Mouse (Mus musculus): ENCODE measurements around the gene Gal3st3.

The Gal3st3 gene

DNA sequence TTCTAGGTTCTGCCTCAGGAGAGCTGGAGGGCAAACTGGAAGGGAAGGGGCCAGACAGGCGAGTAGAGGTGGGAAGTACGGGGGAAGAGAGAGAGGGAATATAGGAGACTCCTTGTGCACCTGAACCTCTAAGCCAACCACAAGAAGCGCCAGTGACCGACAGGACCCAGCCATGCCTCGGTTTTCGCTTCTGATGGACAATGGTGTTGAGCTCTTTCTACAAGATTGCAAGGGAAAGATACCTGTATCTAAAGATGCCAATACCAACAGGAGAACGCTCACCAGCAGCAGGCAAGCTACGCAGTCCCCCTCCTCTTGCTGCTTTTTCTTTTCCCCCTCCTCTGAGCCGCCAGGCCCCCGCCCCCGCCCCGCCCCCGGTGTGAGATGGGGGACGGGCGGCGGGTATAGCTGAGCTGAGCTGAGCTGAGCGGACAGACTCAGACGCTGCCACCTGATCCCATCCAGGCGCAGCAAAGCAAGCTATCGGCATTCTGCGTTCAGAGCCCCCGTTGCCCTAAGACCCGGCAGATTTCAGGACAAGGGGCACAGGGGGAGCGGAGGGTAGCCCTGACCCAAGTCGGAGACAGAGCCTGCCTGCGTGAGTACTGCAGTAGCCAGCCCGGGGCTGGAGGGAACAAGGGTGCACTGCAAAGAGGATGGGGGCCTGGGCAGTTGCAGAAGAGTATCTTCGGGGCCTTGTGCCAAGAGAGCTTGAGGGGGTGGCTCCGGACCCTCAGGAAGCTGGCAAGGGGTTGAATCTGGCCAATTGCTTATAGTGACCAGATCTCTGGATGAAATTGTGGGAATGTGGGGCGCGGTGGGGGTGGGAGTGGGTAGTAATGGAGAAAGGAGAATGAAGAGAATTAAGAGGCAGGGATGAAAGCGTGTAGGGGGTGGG lies at the start of gene Gal3st3:
Gene Gal3st3, plus strand, starts transcription at position 429 of the 898 bp plus-strand sequence.
- peak; percentile 45 for DNase-seq

DNA sequence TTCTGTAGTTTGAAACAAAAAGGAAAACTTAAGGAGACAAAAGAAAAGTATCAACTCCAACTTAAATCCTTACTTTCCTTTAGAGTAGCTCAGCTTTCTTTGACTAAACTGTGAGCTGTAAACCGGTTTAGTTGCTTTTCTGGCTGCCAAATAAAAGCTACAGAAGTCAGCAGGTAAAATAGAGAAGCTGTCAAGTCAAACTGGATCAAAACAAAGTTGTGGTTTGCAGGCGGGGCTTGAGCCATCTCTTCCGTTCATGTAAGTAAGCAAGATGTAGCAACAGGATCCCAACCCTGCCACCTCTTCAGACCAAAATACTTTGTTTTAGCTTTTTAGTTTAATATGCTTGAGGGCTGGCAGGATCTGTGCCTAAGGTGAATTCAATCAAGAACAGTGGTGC lies 41.0 kb upstream of the Gal3st3 start:
- DNase-seq: no peak

DNA sequence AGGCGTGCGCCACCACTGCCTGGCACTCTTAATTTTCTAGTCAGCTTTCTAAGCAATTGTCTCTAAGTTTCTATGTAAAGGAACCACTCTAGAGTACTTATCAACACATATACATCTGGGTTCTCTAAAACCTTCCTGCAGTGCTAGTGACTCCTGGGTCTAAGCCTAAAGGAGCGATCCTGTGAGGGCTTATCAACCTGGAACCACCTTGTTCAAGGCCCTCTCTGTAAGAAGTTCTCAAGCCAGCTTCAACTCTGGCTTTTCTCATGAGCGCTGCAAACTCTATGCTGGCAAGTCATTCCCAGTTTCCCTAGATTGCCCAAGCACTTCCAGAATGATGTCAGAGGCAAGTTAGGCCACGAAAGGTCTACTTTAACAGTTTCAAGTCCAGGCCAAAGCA lies 31.1 kb upstream of the Gal3st3 start:
- DNase-seq: no peak

- DNase-seq: no peak
Measured at GRCm38 (mm10) chr19:5268017-5268416, 30.1 kb upstream of the Gal3st3 start.

DNA sequence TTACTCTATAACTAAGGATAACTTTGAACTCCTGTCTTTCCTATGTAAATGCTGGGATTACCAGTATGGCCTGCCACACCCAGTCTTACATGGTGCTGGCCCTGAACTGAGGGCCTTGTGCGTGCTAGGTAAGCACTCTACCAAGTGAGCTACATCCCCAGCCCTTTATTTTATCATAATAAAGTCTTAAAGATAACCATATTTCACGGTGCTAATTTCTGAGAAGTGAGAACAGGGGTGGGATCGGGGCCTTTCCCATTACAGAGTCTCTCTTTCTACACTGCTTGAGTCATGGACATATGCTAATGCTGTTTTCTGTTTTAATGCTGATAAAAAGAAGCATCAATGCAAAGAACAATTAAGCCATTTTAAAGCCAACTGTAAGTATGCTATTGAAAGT lies 29.3 kb upstream of the Gal3st3 start:
- no peak for DNase-seq

GRCm38 (mm10) chr19:5269392-5269791 lies 28.7 kb upstream of the Gal3st3 start:
- no peak for DNase-seq

DNA sequence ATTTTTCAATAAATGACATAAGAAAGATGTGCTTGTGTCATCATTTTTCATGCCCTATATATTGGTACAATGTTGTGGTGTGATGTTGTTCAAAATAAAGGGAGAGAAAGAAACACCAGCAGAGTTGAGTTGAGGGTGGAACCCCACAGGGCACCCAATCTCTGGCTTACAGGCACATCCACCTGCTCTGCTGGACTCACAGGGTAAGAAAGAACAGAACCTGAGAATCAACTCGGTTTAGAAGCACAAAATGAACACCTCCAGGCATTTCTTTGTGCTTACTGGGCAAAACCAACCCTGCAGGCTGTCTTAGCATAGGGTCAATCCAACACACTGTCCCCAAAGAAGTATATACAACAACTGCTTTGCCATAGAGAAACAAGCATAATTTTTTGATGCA lies 26.7 kb upstream of the Gal3st3 start:
- no peak for DNase-seq

- peak; percentile 31 for DNase-seq
Measured at GRCm38 (mm10) chr19:5272326-5272795, 25.8 kb upstream of the Gal3st3 start.

GRCm38 (mm10) chr19:5272801-5273733 lies 25.1 kb upstream of the Gal3st3 start, which contains the start of gene Pacs1:
TSS of gene Pacs1 (minus strand) at chr19:5273119.
- peak; percentile 86 for DNase-seq

- DNase-seq: no peak
Measured at GRCm38 (mm10) chr19:5273916-5274315, 24.2 kb upstream of the Gal3st3 start.

- DNase-seq: no peak
Measured at GRCm38 (mm10) chr19:5274641-5275040, 23.5 kb upstream of the Gal3st3 start.

GRCm38 (mm10) chr19:5275736-5276135 lies 22.4 kb upstream of the Gal3st3 start:
- no peak for DNase-seq

GRCm38 (mm10) chr19:5276531-5276930 lies 21.6 kb upstream of the Gal3st3 start:
- no peak for DNase-seq

DNA sequence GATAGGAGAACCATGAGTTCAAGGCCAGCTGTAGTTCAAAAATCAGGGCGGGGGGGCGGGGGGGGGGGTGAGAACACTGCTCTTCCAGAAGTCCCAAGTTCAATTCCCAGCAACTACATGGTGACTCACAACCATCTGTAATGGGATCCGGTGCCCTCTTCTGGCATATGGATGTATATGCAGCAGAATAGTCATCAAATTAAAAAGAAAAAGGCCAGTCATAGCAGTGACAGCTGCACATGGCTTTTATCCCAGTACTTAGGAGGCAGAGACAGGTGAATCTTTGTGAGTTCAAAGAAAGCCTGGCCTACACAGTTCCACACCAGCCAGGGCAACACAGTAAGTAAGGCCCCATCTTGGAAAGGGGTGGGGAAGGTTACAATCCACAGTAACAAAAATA lies 21.0 kb upstream of the Gal3st3 start:
- no peak for DNase-seq

GRCm38 (mm10) chr19:5278381-5278780 lies 19.8 kb upstream of the Gal3st3 start:
- no peak for DNase-seq

GRCm38 (mm10) chr19:5294972-5295735 lies 3.0 kb upstream of the Gal3st3 start, which contains the start of gene Sf3b2:
TSS of gene Sf3b2 (minus strand) at chr19:5295455.
- peak; percentile 97 for DNase-seq

GRCm38 (mm10) chr19:5295736-5296075 lies 2.4 kb upstream of the Gal3st3 start:
- DNase-seq: peak; percentile 40

DNA sequence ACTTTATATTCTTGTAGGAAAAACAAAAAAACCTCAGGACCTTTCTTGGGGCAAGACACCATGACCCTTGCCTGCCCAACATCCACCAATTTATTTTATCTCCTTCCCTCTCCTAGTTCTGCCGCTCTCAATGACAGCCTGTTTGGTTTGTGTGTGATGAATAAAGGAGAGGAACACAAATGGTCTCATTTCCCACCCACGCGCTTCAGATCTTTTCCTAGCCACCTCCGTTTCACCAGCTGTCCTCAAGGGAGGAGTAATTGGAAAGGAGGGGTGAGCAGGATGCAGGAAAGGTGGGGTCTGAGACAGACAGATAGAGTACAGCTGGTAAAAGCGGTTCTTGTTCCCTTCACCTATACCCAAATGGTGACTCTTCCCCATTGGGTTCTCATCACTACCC lies 1.5 kb upstream of the Gal3st3 start:
- peak; percentile 40 for DNase-seq

DNA sequence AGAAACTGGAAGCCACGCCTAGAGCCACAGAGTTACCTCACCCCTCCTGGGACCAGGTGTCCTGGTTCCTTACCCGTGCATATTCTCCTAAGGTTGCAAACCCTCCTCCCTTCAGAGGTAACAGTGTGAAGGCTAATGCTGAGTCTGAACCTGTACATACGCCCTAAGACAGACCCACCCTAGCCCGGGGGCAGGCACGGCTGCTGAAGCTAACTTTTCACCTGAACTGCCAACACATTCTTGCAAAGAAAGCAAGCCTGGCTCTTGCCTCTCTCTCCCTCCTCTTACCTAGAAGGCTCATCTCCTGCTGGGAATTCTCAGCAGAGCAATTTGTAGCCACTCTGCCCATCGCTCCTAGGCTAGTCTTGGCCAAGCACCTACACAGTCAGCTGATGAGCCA lies 2.5 kb downstream of the Gal3st3 start:
- DNase-seq: no peak

DNA sequence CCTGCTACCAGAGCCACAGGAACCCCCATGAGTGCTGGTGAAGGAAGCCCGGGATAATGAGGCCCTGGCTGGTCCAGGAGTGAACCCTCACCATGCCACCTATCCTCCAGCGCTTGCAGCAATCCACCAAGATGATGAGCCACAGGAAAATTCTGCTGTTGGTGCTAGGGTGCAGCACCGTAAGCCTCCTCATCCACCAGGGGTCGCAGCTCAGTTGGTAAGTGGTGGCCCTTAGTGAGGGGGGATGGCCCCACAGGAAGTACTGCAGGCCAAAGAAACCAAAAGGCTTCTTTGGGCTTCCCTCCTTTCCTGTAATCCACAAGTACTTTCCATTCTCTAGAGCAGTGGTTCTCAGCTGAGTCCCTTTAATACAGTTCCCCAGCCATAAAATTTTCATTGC lies 4.3 kb downstream of the Gal3st3 start:
- DNase-seq: peak; percentile 70

DNA sequence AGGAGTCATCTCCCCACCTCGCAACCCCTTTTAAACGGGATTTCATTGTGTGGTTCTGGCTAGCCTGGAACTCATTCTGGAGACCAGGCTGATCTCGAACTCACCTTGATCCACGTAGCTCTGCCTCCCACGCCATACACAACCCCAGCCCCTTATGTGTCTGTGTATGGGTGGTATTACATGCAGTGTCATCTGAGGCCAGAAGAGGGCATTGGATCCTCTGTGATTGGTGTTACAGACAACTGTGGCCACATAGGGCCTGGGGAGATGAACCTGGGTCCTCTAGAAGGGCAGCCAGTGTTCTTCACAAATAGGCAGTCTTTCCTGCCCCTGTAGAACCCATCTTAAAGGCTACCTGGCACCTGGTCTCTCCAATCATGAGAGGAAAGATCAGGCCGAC lies 8.1 kb downstream of the Gal3st3 start:
- DNase-seq: no peak

DNA sequence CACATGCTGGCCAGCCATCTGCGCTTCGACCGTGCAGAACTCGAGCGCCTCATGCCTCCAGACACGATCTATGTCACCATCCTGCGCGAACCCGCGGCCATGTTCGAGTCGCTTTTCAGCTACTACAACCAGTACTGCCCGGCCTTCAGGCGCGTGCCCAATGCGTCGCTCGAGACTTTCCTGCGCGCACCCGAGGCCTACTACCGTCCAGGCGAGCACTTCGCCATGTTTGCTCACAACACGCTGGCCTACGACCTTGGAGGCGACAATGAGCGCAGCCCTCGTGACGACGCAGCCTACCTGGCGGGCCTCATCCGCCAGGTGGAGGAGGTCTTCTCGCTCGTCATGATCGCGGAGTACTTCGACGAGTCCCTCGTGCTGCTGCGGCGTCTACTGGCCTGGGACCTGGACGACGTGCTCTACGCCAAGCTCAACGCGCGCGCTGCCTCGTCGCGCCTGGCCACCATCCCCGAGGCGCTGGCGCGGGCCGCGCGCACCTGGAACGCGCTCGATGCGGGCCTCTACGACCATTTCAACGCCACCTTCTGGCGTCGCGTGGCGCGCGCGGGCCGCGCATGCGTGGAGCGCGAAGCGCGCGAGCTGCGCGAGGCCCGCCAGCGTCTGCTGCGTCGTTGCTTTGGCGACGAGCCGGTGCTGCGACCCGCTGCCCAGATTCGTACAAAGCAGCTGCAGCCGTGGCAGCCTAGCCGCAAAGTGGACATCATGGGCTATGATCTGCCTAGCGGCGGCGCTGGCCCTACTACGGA lies 9.0 kb downstream of the Gal3st3 start:
- DNase-seq: no peak
